Mouse (Mus musculus): ENCODE results near the gene Lrrc8d. TPM values are rescaled to one million over a fixed set of nuclear protein-coding genes. Genes with fewer than 3 reads are reported as not detected.

Lrrc8d gene
- polyA plus RNA-seq, 1 experiment from 2014 or later, result 37.6 TPM

- H3K9ac ChIP-seq, result 0 out of 2 replicates have a peak overlapping the region, but pooled peaks have one; percentile 8
- H3K9me3 ChIP-seq, result no peaks in the 10 kb centered on the region
- H3K27me3 ChIP-seq, result no peaks in the 10 kb centered on the region
- H3K4me2 ChIP-seq, result peak overlapping the region; percentile 9; the same call in 1 of the 2 replicates
- H3K4me1 ChIP-seq (replicated peaks), result peaks cover 44% of the 10 kb centered on the region
- peak overlapping the region; percentile 54 for H3K27ac ChIP-seq (replicated peaks)
- ATAC-seq (ENCODE audit: low read depth), result peak; percentile 32; the same call in 1 of the 2 replicates
- H3K36me3 ChIP-seq, result 0 out of 2 replicates have a peak, but pooled peaks cover 11% of the 10 kb centered on the region
- WGBS, result 31% methylated on average over 11 of the region's 11 CpGs
- H3K4me3 ChIP-seq, result no peak overlapping the region
Observed at GRCm38 (mm10) chr5:105761848-105762482, 62.2 kb downstream of the Lrrc8d start.

GRCm38 (mm10) chr5:105764369-105764768 lies 64.6 kb downstream of the Lrrc8d start:
- no peak overlapping the region for H3K9ac ChIP-seq
- peaks cover 59% of the 10 kb centered on the region for H3K4me1 ChIP-seq (replicated peaks)
- WGBS, result 67% methylated on average over 10 of the region's 10 CpGs
- no peaks in the 10 kb centered on the region for H3K27me3 ChIP-seq
- 0 out of 2 replicates have a peak, but pooled peaks have one; percentile 13 for ATAC-seq (ENCODE audit: low read depth)
- no peak overlapping the region for H3K27ac ChIP-seq (replicated peaks)
- no peaks in the 10 kb centered on the region for H3K9me3 ChIP-seq
- no peak overlapping the region for H3K4me2 ChIP-seq
- H3K36me3 ChIP-seq, result 0 out of 2 replicates have a peak, but pooled peaks cover 6% of the 10 kb centered on the region
- no peak overlapping the region for H3K4me3 ChIP-seq

GRCm38 (mm10) chr5:105765386-105765785 lies 65.6 kb downstream of the Lrrc8d start:
- peaks cover 59% of the 10 kb centered on the region for H3K4me1 ChIP-seq (replicated peaks)
- 81% methylated on average over 5 of the region's 5 CpGs for WGBS

GRCm38 (mm10) chr5:105776368-105776767 lies 76.6 kb downstream of the Lrrc8d start:
- H3K9ac ChIP-seq, result no peak overlapping the region
- no peak overlapping the region for H3K4me2 ChIP-seq
- peaks cover 30% of the 10 kb centered on the region for H3K4me1 ChIP-seq (replicated peaks)
- WGBS, result 52% methylated on average over 5 of the region's 5 CpGs
- no peak overlapping the region for H3K27ac ChIP-seq (replicated peaks)
- no peak overlapping the region for H3K4me3 ChIP-seq
- no peak for ATAC-seq (ENCODE audit: low read depth)
- no peaks in the 10 kb centered on the region for H3K27me3 ChIP-seq
- H3K9me3 ChIP-seq, result no peaks in the 10 kb centered on the region
- H3K36me3 ChIP-seq, result no peaks in the 10 kb centered on the region

More at GRCm38 (mm10) chr5:105765386-105765785, 65.6 kb downstream of the Lrrc8d start:
- Histone ChIP-seq H3K27me3 (no peaks in the 10 kb centered on the region), H3K27ac (replicated peaks) (no peak overlapping the region), H3K36me3 (0 out of 2 replicates have a peak, but pooled peaks cover 6% of the 10 kb centered on the region), H3K4me2 (no peak overlapping the region), H3K9me3 (no peaks in the 10 kb centered on the region), H3K9ac (no peak overlapping the region), H3K4me3 (no peak overlapping the region)
- ATAC-seq (ENCODE audit: low read depth), result no peak

- no peak overlapping the region for H3K4me2 ChIP-seq
- H3K4me3 ChIP-seq, result no peak overlapping the region
- no peak overlapping the region for H3K9ac ChIP-seq
- no peaks in the 10 kb centered on the region for H3K36me3 ChIP-seq
- 28% methylated on average over 12 of the region's 12 CpGs for WGBS
- H3K27ac ChIP-seq (replicated peaks), result 0 out of 2 replicates have a peak overlapping the region, but pooled peaks have one; percentile 30
- H3K27me3 ChIP-seq, result no peaks in the 10 kb centered on the region
- no peak for ATAC-seq (ENCODE audit: low read depth)
- H3K9me3 ChIP-seq, result no peaks in the 10 kb centered on the region
- H3K4me1 ChIP-seq (replicated peaks), result peaks cover 30% of the 10 kb centered on the region
Observed at GRCm38 (mm10) chr5:105776978-105777593, 77.3 kb downstream of the Lrrc8d start.

- H3K4me1 ChIP-seq (replicated peaks), result peaks cover 30% of the 10 kb centered on the region
- no peak overlapping the region for H3K4me2 ChIP-seq
- WGBS, result 30% methylated on average over 8 of the region's 8 CpGs
- no peaks in the 10 kb centered on the region for H3K27me3 ChIP-seq
- no peak overlapping the region for H3K4me3 ChIP-seq
- no peaks in the 10 kb centered on the region for H3K9me3 ChIP-seq
- no peak overlapping the region for H3K27ac ChIP-seq (replicated peaks)
- H3K9ac ChIP-seq, result no peak overlapping the region
- ATAC-seq (ENCODE audit: low read depth), result no peak
- H3K36me3 ChIP-seq, result no peaks in the 10 kb centered on the region
Observed at GRCm38 (mm10) chr5:105777645-105778044, 77.9 kb downstream of the Lrrc8d start.

GRCm38 (mm10) chr5:105778189-105778588 lies 78.4 kb downstream of the Lrrc8d start:
- Histone ChIP-seq H3K9me3 (no peaks in the 10 kb centered on the region), H3K27ac (replicated peaks) (no peak overlapping the region), H3K36me3 (no peaks in the 10 kb centered on the region), H3K9ac (no peak overlapping the region), H3K4me2 (no peak overlapping the region), H3K4me1 (replicated peaks) (peaks cover 30% of the 10 kb centered on the region), H3K27me3 (no peaks in the 10 kb centered on the region), H3K4me3 (no peak overlapping the region)
- 72% methylated on average over 8 of the region's 8 CpGs for WGBS
- no peak for ATAC-seq (ENCODE audit: low read depth)

GRCm38 (mm10) chr5:105778723-105779122 lies 79.0 kb downstream of the Lrrc8d start:
- Histone ChIP-seq H3K9me3 (no peaks in the 10 kb centered on the region), H3K36me3 (no peaks in the 10 kb centered on the region), H3K4me2 (no peak overlapping the region), H3K27me3 (no peaks in the 10 kb centered on the region), H3K27ac (replicated peaks) (no peak overlapping the region), H3K4me3 (no peak overlapping the region), H3K9ac (no peak overlapping the region), H3K4me1 (replicated peaks) (peaks cover 30% of the 10 kb centered on the region)
- no peak for ATAC-seq (ENCODE audit: low read depth)
- WGBS, result 62% methylated on average over 3 of the region's 3 CpGs

- peaks cover 36% of the 10 kb centered on the region for H3K4me1 ChIP-seq (replicated peaks)
- no peak overlapping the region for H3K27ac ChIP-seq (replicated peaks)
- H3K4me2 ChIP-seq, result no peak overlapping the region
- H3K27me3 ChIP-seq, result no peaks in the 10 kb centered on the region
- no peaks in the 10 kb centered on the region for H3K9me3 ChIP-seq
- no peak overlapping the region for H3K9ac ChIP-seq
- 86% methylated on average over 5 of the region's 5 CpGs for WGBS
- no peak for ATAC-seq (ENCODE audit: low read depth)
- no peak overlapping the region for H3K4me3 ChIP-seq
- no peaks in the 10 kb centered on the region for H3K36me3 ChIP-seq
Observed at GRCm38 (mm10) chr5:105779331-105779730, 79.6 kb downstream of the Lrrc8d start.

- no peak overlapping the region for H3K27ac ChIP-seq (replicated peaks)
- no peaks in the 10 kb centered on the region for H3K36me3 ChIP-seq
- no peak overlapping the region for H3K9ac ChIP-seq
- H3K9me3 ChIP-seq, result no peaks in the 10 kb centered on the region
- H3K4me1 ChIP-seq (replicated peaks), result peaks cover 53% of the 10 kb centered on the region
- no peak overlapping the region for H3K4me3 ChIP-seq
- no peaks in the 10 kb centered on the region for H3K27me3 ChIP-seq
- no peak for ATAC-seq (ENCODE audit: low read depth)
- H3K4me2 ChIP-seq, result no peak overlapping the region
- 99% methylated on average over 13 of the region's 13 CpGs for WGBS
Observed at GRCm38 (mm10) chr5:105783848-105784247, 84.1 kb downstream of the Lrrc8d start.

- Histone ChIP-seq H3K4me1 (replicated peaks) (peaks cover 58% of the 10 kb centered on the region), H3K4me3 (no peak overlapping the region), H3K27me3 (no peaks in the 10 kb centered on the region), H3K9me3 (no peaks in the 10 kb centered on the region), H3K36me3 (no peaks in the 10 kb centered on the region), H3K9ac (no peak overlapping the region), H3K27ac (replicated peaks) (peak overlapping the region; percentile 54), H3K4me2 (no peak overlapping the region)
- ATAC-seq (ENCODE audit: low read depth), result no peak
- WGBS, result 64% methylated on average over 10 of the region's 10 CpGs
Observed at GRCm38 (mm10) chr5:105784724-105785123, 85.0 kb downstream of the Lrrc8d start.

GRCm38 (mm10) chr5:105787577-105787976 lies 87.8 kb downstream of the Lrrc8d start:
- Histone ChIP-seq H3K36me3 (no peaks in the 10 kb centered on the region), H3K9me3 (no peaks in the 10 kb centered on the region), H3K4me2 (no peak overlapping the region), H3K27ac (replicated peaks) (no peak overlapping the region), H3K4me3 (no peak overlapping the region), H3K27me3 (no peaks in the 10 kb centered on the region), H3K9ac (no peak overlapping the region), H3K4me1 (replicated peaks) (peaks cover 70% of the 10 kb centered on the region)
- no peak for ATAC-seq (ENCODE audit: low read depth)
- 74% methylated on average over 10 of the region's 10 CpGs for WGBS

Data from neural tube, embryonic 13.5 days (tissue).